Mouse (Mus musculus) hindbrain, embryonic 11.5 days (tissue): ENCODE measurements at regions not wholly inside any gene's neighbourhood (a gene's known extent, or its start where the extent isn't known, plus 50 kb on each side); places are given as distances from the start of the nearest gene placed in this dataset.

ENCODE experiments used
- ATAC-seq: fragments of 200-750 bp; cut with Nextera tagmentation; 2 replicates; pipeline ENCODE4 v1.8.0; 2017; ENCODE audit warnings: mild to moderate bottlenecking, moderate TSS enrichment, moderate library complexity; ENCODE audit not compliant: low FRiP score
- DNase-seq: peaks from one replicate; pipeline ENCODE4 v3.0.0-alpha.2; 2015; ENCODE audit warnings: low spot score
- H3K27ac ChIP-seq: fragments of 300-500 bp; sonication (generic); 2 replicates; pipeline ENCODE4 v1.5.1; 2014; ENCODE audit warnings: mild to moderate bottlenecking, low read depth, low read length
- H3K27me3 ChIP-seq: fragments of 300-500 bp; sonication (generic); 2 replicates; pipeline ENCODE4 v1.6.1; 2014; ENCODE audit warnings: mild to moderate bottlenecking, low read length, moderate library complexity, mixed read lengths; ENCODE audit not compliant: control insufficient read depth, insufficient read depth
- H3K36me3 ChIP-seq: fragments of 300-500 bp; sonication (generic); 2 replicates; pipeline ENCODE4 v1.6.1; 2014; ENCODE audit warnings: mild to moderate bottlenecking, low read length, moderate library complexity, mixed read lengths; ENCODE audit not compliant: control insufficient read depth, insufficient read depth
- H3K4me1 ChIP-seq: fragments of 300-500 bp; sonication (generic); replicated peaks from 2 replicates; pipeline ENCODE4 v1.6.1; 2014; ENCODE audit warnings: low read length, mixed read lengths; ENCODE audit not compliant: control insufficient read depth, insufficient read depth
- H3K4me2 ChIP-seq: fragments of 300-500 bp; sonication (generic); replicated peaks from 2 replicates; pipeline ENCODE4 v1.6.1; 2014; ENCODE audit warnings: mild to moderate bottlenecking, low read depth, low read length
- H3K4me3 ChIP-seq: fragments of 300-500 bp; sonication (generic); 2 replicates; pipeline ENCODE4 v1.5.1; 2014; ENCODE audit warnings: low read depth, low read length
- H3K9ac ChIP-seq: fragments of 300-500 bp; sonication (generic); 2 replicates; pipeline ENCODE4 v1.6.1; 2014; ENCODE audit warnings: low read depth, low read length
- H3K9me3 ChIP-seq: fragments of 300-500 bp; sonication (generic); 2 replicates; pipeline ENCODE4 v1.6.1; 2016; ENCODE audit warnings: low read length; ENCODE audit not compliant: control insufficient read depth
- WGBS: fragments of 180-500 bp; shearing (Covaris S2); extraction: QIAGEN DNeasy Blood & Tissue Kit; methylation state at CpG from one replicate; pipeline ENCODE4 v1.1.7; 2014; 5-methylcytosine and 5-hydroxymethylcytosine counted together

DNA sequence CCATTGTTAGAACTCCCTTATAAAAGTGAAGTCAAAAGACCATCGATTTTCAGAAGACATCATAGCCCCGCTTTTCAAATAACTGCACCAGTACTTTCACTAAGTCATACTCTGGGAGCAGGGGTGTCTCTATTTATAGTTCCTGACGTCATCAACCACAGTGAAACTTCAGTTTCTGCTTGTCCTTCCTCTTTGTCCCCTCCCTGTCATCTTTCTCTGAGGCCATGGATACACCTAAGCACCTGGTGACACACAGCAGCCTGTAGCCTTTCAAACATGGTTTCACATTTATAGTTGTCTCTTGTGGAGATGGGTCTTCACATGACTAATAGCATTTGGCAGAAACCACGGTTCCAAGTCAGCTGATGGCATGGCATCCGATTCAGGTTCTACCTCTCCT lies 277.2 kb downstream of the 4933412E24Rik start:
- no peak for ATAC-seq
- Histone ChIP-seq H3K27ac (no peak overlapping the region), H3K4me2 (no peak overlapping the region), H3K9me3 (no peaks in the 10 kb centered on the region), H3K4me1 (no peaks in the 10 kb centered on the region), H3K4me3 (no peak overlapping the region), H3K9ac (no peak overlapping the region), H3K36me3 (no peaks in the 10 kb centered on the region), H3K27me3 (no peaks in the 10 kb centered on the region)
- no peak for DNase-seq
- 89% methylated on average over 5 of the region's 5 CpGs for WGBS

DNA sequence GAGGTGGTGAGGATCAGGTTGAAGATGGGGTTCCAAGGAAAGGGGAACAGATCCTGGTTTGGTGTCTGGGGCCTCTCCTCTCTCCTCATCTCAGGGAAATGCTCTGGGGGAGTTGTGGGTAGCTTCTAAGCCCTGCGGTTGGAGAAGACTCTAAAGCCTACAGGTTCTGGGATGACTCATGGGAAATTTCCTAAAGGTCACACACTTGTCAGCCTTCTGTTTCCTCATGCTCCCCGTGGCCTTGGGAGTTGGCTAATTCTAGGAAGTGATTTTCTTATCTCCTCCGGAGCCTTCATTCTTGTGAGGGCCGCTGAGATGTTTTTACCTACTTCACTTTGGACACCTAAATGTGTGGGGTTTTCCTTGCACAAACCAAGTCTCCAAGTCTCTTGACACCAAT lies 279.2 kb downstream of the 4933412E24Rik start:
- Histone ChIP-seq H3K9ac (no peak overlapping the region), H3K27me3 (no peaks in the 10 kb centered on the region), H3K4me1 (no peaks in the 10 kb centered on the region), H3K4me2 (no peak overlapping the region), H3K4me3 (no peak overlapping the region), H3K9me3 (no peaks in the 10 kb centered on the region), H3K36me3 (no peaks in the 10 kb centered on the region), H3K27ac (no peak overlapping the region)
- no peak for DNase-seq
- WGBS: 92% methylated on average over 4 of the region's 4 CpGs
- no peak for ATAC-seq

DNA sequence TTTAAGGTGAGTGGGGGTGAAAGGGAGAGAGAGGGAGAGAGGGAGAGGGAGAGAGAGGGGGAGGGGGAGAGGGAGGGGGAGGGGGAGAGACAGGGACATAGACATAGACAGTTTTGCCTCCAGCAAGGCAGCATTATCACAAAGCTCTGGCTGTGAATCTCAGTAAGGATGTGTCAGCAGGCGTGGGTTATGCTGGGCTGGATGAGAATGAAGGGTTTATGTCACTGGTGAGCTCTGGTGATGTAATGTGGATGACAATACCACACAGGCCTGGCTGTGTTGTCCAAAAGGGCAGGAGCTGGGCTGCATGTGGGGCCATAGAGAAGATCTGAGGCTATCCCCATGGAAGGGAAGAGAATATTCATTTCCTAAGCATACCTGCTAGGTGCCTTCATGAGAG lies 282.0 kb downstream of the 4933412E24Rik start:
- Histone ChIP-seq H3K9ac (no peak overlapping the region), H3K27me3 (no peaks in the 10 kb centered on the region), H3K4me1 (no peaks in the 10 kb centered on the region), H3K4me2 (no peak overlapping the region), H3K27ac (no peak overlapping the region), H3K4me3 (no peak overlapping the region), H3K36me3 (no peaks in the 10 kb centered on the region), H3K9me3 (no peaks in the 10 kb centered on the region)
- WGBS: 87% methylated on average over 1 of the region's 1 CpGs
- ATAC-seq (no peak), DNase-seq (no peak)

DNA sequence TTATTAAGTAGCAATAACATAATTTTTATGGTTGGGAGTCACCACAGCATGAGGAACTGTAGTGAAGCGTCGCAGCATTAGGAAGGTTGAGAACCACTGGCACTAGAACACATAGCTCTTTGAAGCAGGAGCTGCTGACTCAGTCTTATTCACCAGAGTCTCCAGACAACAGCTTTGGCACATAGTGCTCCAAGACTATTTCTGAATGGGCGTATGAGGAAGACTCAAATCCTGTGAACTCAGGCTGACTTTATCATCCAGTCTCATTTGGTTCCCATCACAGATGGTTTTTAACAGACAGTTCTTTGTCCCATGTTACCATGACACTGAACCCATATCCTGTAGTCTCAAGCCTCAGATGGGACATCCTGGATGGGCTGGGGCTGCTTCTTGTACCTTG lies 282.5 kb downstream of the 4933412E24Rik start:
- DNase-seq: no peak
- no peak overlapping the region for H3K4me2 ChIP-seq
- H3K9me3 ChIP-seq: no peaks in the 10 kb centered on the region
- H3K4me1 ChIP-seq: no peaks in the 10 kb centered on the region
- H3K27ac ChIP-seq: no peak overlapping the region
- H3K36me3 ChIP-seq: no peaks in the 10 kb centered on the region
- no peaks in the 10 kb centered on the region for H3K27me3 ChIP-seq
- no peak overlapping the region for H3K4me3 ChIP-seq
- ATAC-seq: no peak
- no peak overlapping the region for H3K9ac ChIP-seq
- 93% methylated on average over 3 of the region's 3 CpGs for WGBS

GRCm38 (mm10) chr15:59733031-59733810 lies 283.2 kb downstream of the 4933412E24Rik start:
- ATAC-seq (no peak), DNase-seq (no peak)
- Histone ChIP-seq H3K36me3 (no peaks in the 10 kb centered on the region), H3K4me3 (no peak overlapping the region), H3K4me2 (no peak overlapping the region), H3K27ac (no peak overlapping the region), H3K9me3 (no peaks in the 10 kb centered on the region), H3K9ac (no peak overlapping the region), H3K4me1 (no peaks in the 10 kb centered on the region), H3K27me3 (no peaks in the 10 kb centered on the region)
- WGBS: 80% methylated on average over 11 of the region's 12 CpGs

- no peak for DNase-seq
- Histone ChIP-seq H3K4me1 (no peaks in the 10 kb centered on the region), H3K27ac (no peak overlapping the region), H3K27me3 (no peaks in the 10 kb centered on the region), H3K9me3 (no peaks in the 10 kb centered on the region), H3K9ac (no peak overlapping the region), H3K4me3 (no peak overlapping the region), H3K36me3 (no peaks in the 10 kb centered on the region), H3K4me2 (no peak overlapping the region)
- 87% methylated on average over 8 of the region's 8 CpGs for WGBS
- ATAC-seq: no peak
These were observed 285.3 kb downstream of the 4933412E24Rik start for GRCm38 (mm10) chr15:59731129-59731528.

- ATAC-seq (no peak), DNase-seq (no peak)
- Histone ChIP-seq H3K9ac (no peak overlapping the region), H3K27ac (no peak overlapping the region), H3K9me3 (no peaks in the 10 kb centered on the region), H3K36me3 (no peaks in the 10 kb centered on the region), H3K4me3 (no peak overlapping the region), H3K4me2 (no peak overlapping the region), H3K4me1 (no peaks in the 10 kb centered on the region), H3K27me3 (no peaks in the 10 kb centered on the region)
- 80% methylated on average over 11 of the region's 11 CpGs for WGBS
These were observed 287.4 kb downstream of the 4933412E24Rik start for GRCm38 (mm10) chr15:59728817-59729560.

- Histone ChIP-seq H3K9me3 (no peaks in the 10 kb centered on the region), H3K27ac (no peak overlapping the region), H3K36me3 (no peaks in the 10 kb centered on the region), H3K27me3 (no peaks in the 10 kb centered on the region), H3K4me1 (no peaks in the 10 kb centered on the region), H3K4me3 (no peak overlapping the region), H3K4me2 (no peak overlapping the region), H3K9ac (no peak overlapping the region)
- ATAC-seq: no peak
- DNase-seq: no peak
- WGBS: 76% methylated on average over 8 of the region's 8 CpGs
These were observed 288.2 kb downstream of the 4933412E24Rik start for GRCm38 (mm10) chr15:59728131-59728601.

GRCm38 (mm10) chr15:59725881-59726280 lies 290.5 kb downstream of the 4933412E24Rik start:
- H3K9ac ChIP-seq: no peak overlapping the region
- H3K4me3 ChIP-seq: no peak overlapping the region
- WGBS: 89% methylated on average over 4 of the region's 4 CpGs
- H3K36me3 ChIP-seq: no peaks in the 10 kb centered on the region
- no peaks in the 10 kb centered on the region for H3K27me3 ChIP-seq
- no peaks in the 10 kb centered on the region for H3K4me1 ChIP-seq
- no peak for ATAC-seq
- H3K4me2 ChIP-seq: no peak overlapping the region
- no peak overlapping the region for H3K27ac ChIP-seq
- no peaks in the 10 kb centered on the region for H3K9me3 ChIP-seq
- DNase-seq: no peak
